Mouse (Mus musculus): ENCODE data around the gene Gm20605. TPM values are rescaled to one million over a fixed set of nuclear protein-coding genes. Genes with fewer than 3 reads are reported as not detected.

The Gm20605 gene
- polyA plus RNA-seq, 1 experiment = 15.0 TPM

DNA sequence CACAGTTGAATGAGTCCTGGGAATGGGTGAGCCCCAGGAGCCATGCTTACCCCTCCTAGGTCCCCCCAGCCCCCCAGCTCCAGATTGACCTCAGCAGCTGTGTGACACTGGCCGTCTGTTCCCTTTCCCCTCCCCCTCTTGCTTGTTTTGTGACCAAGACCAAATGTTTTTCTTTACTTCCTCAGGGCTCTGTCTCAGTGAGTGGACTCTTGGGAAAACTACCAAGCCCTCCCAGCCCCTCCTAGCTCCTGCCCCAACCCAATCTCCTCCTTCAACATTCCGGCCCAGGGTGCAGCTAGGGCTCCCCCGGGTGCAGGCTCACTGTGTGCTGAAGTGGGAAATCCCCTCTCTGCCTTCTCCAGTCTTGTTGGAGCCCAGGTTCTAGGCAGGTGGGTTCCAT lies 1.6 kb downstream of the Gm20605 start:
- Histone ChIP-seq H3K36me3 (ENCODE audit: control insufficient read depth, insufficient read depth, low read length) (no peaks in the 10 kb centered on the region; the same call in 1 of the 2 replicates), H3K4me3 (ENCODE audit: control insufficient read depth, low read depth, low read length) (peak overlapping the region; percentile 92), H3K27me3 (ENCODE audit: control insufficient read depth, insufficient read depth, low read length) (no peaks in the 10 kb centered on the region), H3K4me1 (ENCODE audit: control insufficient read depth, insufficient read depth, low read length) (peaks cover 8% of the 10 kb centered on the region), H3K27ac (ENCODE audit: control insufficient read depth, insufficient read depth, low read depth, low read length) (peak overlapping the region; percentile 97)
- TF ChIP-seq POLR2A (IDR thresholded peaks at IDR 0.05; ENCODE audit: control insufficient read depth, low read depth, low read length) (no peak), CTCF (IDR thresholded peaks at IDR 0.05; ENCODE audit: control insufficient read depth, insufficient read depth, insufficient replicate concordance, low read depth, low read length) (no peak)

DNA sequence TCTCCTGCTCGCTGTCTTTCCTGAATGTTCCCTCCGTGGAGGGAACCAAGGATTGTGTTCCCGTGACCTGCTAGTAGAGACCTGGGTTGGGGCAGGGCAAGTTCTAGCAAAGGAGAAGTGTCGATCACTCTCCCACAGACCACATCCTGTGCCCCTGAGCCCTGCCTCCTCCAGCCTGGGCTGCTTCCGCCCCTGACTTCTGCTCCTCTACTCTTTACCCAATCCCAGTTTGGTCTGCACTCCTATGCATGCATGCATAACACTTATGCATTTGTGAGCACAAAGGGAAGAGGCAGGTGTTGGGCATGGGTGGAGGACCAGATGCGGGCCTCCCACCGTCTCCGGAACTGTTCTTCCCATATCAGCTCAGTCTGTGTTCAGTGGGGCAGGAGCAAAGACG lies 2.2 kb downstream of the Gm20605 start:
- no peaks in the 10 kb centered on the region for H3K27me3 ChIP-seq (ENCODE audit: control insufficient read depth, insufficient read depth, low read length)
- no peaks in the 10 kb centered on the region; the same call in 1 of the 2 replicates for H3K36me3 ChIP-seq (ENCODE audit: control insufficient read depth, insufficient read depth, low read length)
- H3K4me3 ChIP-seq (ENCODE audit: control insufficient read depth, low read depth, low read length) = peak overlapping the region; percentile 92
- H3K27ac ChIP-seq (ENCODE audit: control insufficient read depth, insufficient read depth, low read depth, low read length) = peak overlapping the region; percentile 65
- peaks cover 8% of the 10 kb centered on the region for H3K4me1 ChIP-seq (ENCODE audit: control insufficient read depth, insufficient read depth, low read length)
- TF ChIP-seq POLR2A (IDR thresholded peaks at IDR 0.05; ENCODE audit: control insufficient read depth, low read depth, low read length) (no peak), CTCF (IDR thresholded peaks at IDR 0.05; ENCODE audit: control insufficient read depth, insufficient read depth, insufficient replicate concordance, low read depth, low read length) (no peak)

DNA sequence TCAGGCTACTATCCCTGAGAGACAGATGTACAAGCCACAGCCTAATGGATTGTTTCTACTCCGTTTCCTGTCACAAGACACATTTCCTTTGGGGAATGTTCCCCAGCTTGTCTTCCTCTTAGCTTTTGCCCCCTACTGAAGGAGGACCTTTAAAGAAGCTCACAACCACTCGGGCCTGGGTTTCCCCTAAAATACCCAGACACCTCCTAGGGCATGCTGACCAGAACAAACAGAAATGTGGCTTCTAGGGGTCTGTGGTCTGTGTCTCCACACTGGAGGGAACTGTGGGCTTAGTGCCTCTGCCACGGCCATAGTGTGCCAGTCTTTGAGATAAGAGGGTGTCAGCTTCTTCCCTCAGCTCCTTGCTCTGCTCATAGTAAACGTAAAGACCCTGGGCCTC lies 2.6 kb downstream of the Gm20605 start:
- peaks cover 8% of the 10 kb centered on the region for H3K4me1 ChIP-seq (ENCODE audit: control insufficient read depth, insufficient read depth, low read length)
- no peaks in the 10 kb centered on the region; the same call in 1 of the 2 replicates for H3K36me3 ChIP-seq (ENCODE audit: control insufficient read depth, insufficient read depth, low read length)
- H3K27ac ChIP-seq (ENCODE audit: control insufficient read depth, insufficient read depth, low read depth, low read length) = no peak overlapping the region; the same call in 1 of the 2 replicates
- no peaks in the 10 kb centered on the region for H3K27me3 ChIP-seq (ENCODE audit: control insufficient read depth, insufficient read depth, low read length)
- H3K4me3 ChIP-seq (ENCODE audit: control insufficient read depth, low read depth, low read length) = peak overlapping the region; percentile 92
- TF ChIP-seq CTCF (IDR thresholded peaks at IDR 0.05; ENCODE audit: control insufficient read depth, insufficient read depth, insufficient replicate concordance, low read depth, low read length) (no peak), POLR2A (IDR thresholded peaks at IDR 0.05; ENCODE audit: control insufficient read depth, low read depth, low read length) (no peak)

DNA sequence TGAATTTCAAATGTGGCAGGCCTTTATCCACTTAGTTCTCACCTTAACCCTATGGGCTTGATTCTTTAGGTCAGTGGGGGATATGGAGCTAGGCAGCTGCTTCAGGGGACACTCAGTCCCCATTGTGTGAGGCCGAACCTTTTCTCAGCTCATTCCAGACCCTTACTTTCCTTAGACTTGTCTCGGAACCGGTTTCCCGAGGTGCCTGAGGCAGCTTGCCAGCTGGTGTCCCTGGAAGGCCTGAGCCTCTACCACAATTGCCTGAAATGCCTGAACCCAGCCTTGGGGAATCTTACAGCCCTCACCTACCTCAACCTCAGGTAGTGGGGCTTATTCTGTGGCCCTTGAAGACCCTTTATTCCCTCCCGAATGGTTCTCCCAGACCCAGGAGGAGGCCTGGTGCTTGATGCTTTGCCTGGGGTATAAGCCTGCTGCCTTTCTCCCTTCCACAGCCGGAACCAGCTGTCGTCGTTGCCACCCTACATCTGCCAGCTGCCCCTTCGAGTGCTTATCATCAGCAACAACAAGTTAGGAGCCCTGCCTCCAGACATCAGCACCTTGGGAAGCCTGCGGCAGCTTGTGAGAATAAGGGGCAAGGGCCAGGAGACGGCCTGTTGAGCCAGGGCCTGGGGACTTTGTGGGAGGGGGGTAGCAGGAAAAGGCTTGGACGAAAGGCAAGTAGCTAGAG lies 4.6 kb downstream of the Gm20605 start:
- Histone ChIP-seq H3K27me3 (ENCODE audit: control insufficient read depth, insufficient read depth, low read length) (no peaks in the 10 kb centered on the region), H3K4me1 (ENCODE audit: control insufficient read depth, insufficient read depth, low read length) (peaks cover 8% of the 10 kb centered on the region), H3K4me3 (ENCODE audit: control insufficient read depth, low read depth, low read length) (no peak overlapping the region; the same call in 1 of the 2 replicates), H3K27ac (ENCODE audit: control insufficient read depth, insufficient read depth, low read depth, low read length) (no peak overlapping the region), H3K36me3 (ENCODE audit: control insufficient read depth, insufficient read depth, low read length) (no peaks in the 10 kb centered on the region; the same call in none of the 2 replicates)
- TF ChIP-seq POLR2A (IDR thresholded peaks at IDR 0.05; ENCODE audit: control insufficient read depth, low read depth, low read length) (no peak), CTCF (IDR thresholded peaks at IDR 0.05; ENCODE audit: control insufficient read depth, insufficient read depth, insufficient replicate concordance, low read depth, low read length) (no peak)

DNA sequence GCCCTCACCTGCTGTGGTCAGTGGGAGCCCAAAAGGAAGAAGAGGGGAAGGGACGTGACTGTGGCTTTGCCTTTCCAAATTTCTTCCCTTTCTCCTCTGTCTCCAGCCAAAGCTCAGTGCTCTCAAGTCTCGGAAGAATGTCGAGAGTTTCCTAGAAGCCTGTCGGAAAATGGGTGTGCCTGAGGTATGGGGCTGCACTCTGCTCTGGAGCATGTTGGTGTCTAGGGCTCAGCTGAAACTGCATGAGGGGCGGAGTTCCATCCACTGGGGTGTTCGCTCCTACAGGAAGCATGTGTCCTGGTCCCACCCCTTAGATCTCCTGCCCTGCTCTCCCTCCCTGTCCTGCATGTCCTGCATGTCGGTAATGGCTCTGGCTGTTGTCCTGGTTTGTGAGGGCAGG lies 10.5 kb downstream of the Gm20605 start:
- no peaks in the 10 kb centered on the region for H3K27me3 ChIP-seq (ENCODE audit: control insufficient read depth, insufficient read depth, low read length)
- H3K4me1 ChIP-seq (ENCODE audit: control insufficient read depth, insufficient read depth, low read length) = peaks cover 13% of the 10 kb centered on the region; the same call in 1 of the 2 replicates
- no peak overlapping the region for H3K27ac ChIP-seq (ENCODE audit: control insufficient read depth, insufficient read depth, low read depth, low read length)
- H3K4me3 ChIP-seq (ENCODE audit: control insufficient read depth, low read depth, low read length) = no peak overlapping the region
- no peak for TF ChIP-seq CTCF (IDR thresholded peaks at IDR 0.05; ENCODE audit: control insufficient read depth, insufficient read depth, insufficient replicate concordance, low read depth, low read length)
- TF ChIP-seq POLR2A (IDR thresholded peaks at IDR 0.05; ENCODE audit: control insufficient read depth, low read depth, low read length) = no peak
- H3K36me3 ChIP-seq (ENCODE audit: control insufficient read depth, insufficient read depth, low read length) = no peaks in the 10 kb centered on the region; the same call in none of the 2 replicates

DNA sequence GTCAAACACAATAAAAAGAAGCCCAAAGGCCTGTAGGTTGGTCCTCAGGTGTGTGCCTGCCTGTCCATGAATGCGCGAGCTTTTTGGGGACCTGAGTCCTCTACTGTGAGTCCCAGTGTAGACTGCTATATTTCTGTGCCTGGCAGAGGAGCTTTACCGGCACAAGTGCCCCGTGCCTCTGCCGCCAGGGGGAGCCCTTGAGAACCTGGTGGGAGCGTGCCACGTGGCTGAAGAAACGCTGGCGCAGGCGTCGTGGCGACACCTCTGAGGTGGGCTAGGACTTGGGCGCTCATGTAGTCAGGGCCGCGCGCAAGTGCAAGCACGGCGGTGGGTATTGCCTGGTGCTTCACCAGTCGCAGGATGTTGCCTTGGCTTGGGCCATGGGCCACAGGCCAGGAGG lies 12.1 kb downstream of the Gm20605 start, which contains the start of gene Sap25:
TSS of gene Sap25 (plus strand) at position 281 of the 400 bp plus-strand sequence.
- no peak within 1 kb of the TSS for H3K4me3 ChIP-seq (ENCODE audit: control insufficient read depth, low read depth, low read length)
- H3K4me1 ChIP-seq (ENCODE audit: control insufficient read depth, insufficient read depth, low read length) = peaks cover 20% of the 10 kb centered on the region
- no peaks in the 10 kb centered on the region for H3K27me3 ChIP-seq (ENCODE audit: control insufficient read depth, insufficient read depth, low read length)
- TF ChIP-seq CTCF (IDR thresholded peaks at IDR 0.05; ENCODE audit: control insufficient read depth, insufficient read depth, insufficient replicate concordance, low read depth, low read length) (peak; percentile 62), POLR2A (IDR thresholded peaks at IDR 0.05; ENCODE audit: control insufficient read depth, low read depth, low read length) (no peak)
- H3K36me3 ChIP-seq (ENCODE audit: control insufficient read depth, insufficient read depth, low read length) = no peaks in the 10 kb centered on the region; the same call in 1 of the 2 replicates
- no peak within 1 kb of the TSS for H3K27ac ChIP-seq (ENCODE audit: control insufficient read depth, insufficient read depth, low read depth, low read length)

DNA sequence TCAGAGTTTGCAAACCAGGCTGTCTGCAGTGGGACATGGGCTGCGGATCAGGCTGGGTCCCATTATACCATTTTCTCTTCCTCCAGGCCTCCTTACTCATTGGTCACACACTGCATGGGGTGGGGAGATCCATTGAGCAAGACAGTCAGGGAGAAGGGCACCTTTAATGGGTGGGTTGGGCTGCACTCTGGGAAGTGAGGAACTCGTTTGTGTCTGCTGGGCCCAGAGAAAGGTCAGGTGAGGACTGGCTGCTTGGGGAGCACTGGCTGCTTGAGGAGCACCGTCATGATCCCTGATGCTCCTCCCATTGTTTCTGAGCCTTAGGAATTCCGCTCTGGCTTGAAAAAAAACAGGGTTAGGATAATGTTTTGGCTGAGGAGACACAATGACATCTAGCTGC lies 13.9 kb downstream of the Gm20605 start:
- Histone ChIP-seq H3K27ac (ENCODE audit: control insufficient read depth, insufficient read depth, low read depth, low read length) (no peak overlapping the region), H3K27me3 (ENCODE audit: control insufficient read depth, insufficient read depth, low read length) (no peaks in the 10 kb centered on the region), H3K36me3 (ENCODE audit: control insufficient read depth, insufficient read depth, low read length) (no peaks in the 10 kb centered on the region; the same call in 1 of the 2 replicates), H3K4me1 (ENCODE audit: control insufficient read depth, insufficient read depth, low read length) (peaks cover 20% of the 10 kb centered on the region), H3K4me3 (ENCODE audit: control insufficient read depth, low read depth, low read length) (no peak overlapping the region)
- TF ChIP-seq CTCF (IDR thresholded peaks at IDR 0.05; ENCODE audit: control insufficient read depth, insufficient read depth, insufficient replicate concordance, low read depth, low read length) (no peak), POLR2A (IDR thresholded peaks at IDR 0.05; ENCODE audit: control insufficient read depth, low read depth, low read length) (no peak)

All from testis, adult 2 months (tissue).